Comparison of ENCODE assay signal across 12 mouse cellular contexts in the genomic region with DNA sequence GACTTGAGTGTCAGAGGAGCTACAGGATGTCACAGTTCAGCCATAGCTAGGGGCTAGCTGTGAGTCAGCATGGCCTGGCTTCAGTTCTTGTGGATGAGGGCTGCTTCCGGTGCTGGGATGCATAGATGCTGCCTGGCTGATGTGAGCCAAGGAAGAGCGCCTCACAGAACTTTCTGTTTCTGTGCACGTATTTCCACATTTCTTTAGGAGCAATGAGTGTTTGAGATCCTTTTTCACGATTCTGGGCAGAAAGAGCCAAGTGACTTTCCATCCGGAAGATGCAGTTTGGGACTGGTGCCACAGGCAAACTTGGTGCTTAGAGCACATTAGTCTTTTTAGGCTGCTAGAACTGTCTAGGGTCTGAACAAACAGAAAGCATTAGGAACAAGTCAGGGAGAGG.
DNase-seq lines count a peak whose midpoint lies in the region; ATAC-seq and TF ChIP-seq lines count a peak whose summit lies in the region.
"Had no signal": no experiment of that assay in that cellular context is flagged by ENCODE, and none has a peak within 500 bp of the region (broad histone marks: within the 10 kb centered on the region; RNA-seq: fewer than 3 reads in every experiment).

No protein-coding gene starts in this region.

- DNase-seq in heart, adult 8-10 months (ENCODE audit: low spot score): peak; percentile 39
- DNase-seq in heart, postnatal 25 days (ENCODE audit: low spot score): no peak
- DNase-seq in lung, embryonic 14.5 days: peak; percentile 55
- no peak for DNase-seq in lung, adult 18-20 months
- DNase-seq in lung, postnatal 36 days: peak; percentile 34
- DNase-seq in adrenal gland, adult 18-20 months (ENCODE audit: low spot score in 2 of 2): no peak
- DNase-seq in spleen, postnatal 14 days (ENCODE audit: low spot score in 2 of 2): no peak
- DNase-seq: right cerebral cortex, postnatal 25 days; thymus, postnatal 14 days had no signal

- 68% methylated on average over 5 of the region's 5 CpGs for WGBS in lung, embryonic 14.5 days
- 75% methylated on average over 5 of the region's 5 CpGs for WGBS in heart, embryonic 13.5 days

- TF ChIP-seq CTCF in lung, embryonic 14.5 days (IDR thresholded peaks at IDR 0.05; ENCODE audit: low read depth): no peak

- intact Hi-C loops in heart, postnatal 25 days (cut with DNase I): loop anchor here (2.0 kb wide), 1 partner anchor 38 kb away; no protein-coding TSS in a partner anchor

- H3K4me3 ChIP-seq in lung, embryonic 14.5 days (ENCODE audit: low read depth, low read length): no peak overlapping the region
- H3K4me3 ChIP-seq in heart, embryonic 13.5 days: no peak overlapping the region
- H3K4me3 ChIP-seq: embryonic facial prominence, embryonic 15.5 days had no signal

- H3K27ac ChIP-seq in lung, embryonic 14.5 days (ENCODE audit: low read depth): 0 out of 2 replicates have a peak overlapping the region, but pooled peaks have one; percentile 27
- H3K27ac ChIP-seq in heart, embryonic 13.5 days (replicated peaks): 0 out of 2 replicates have a peak overlapping the region, but pooled peaks have one; percentile 1
- H3K27ac ChIP-seq: embryonic facial prominence, embryonic 15.5 days; liver, embryonic 14.5 days had no signal

- ATAC-seq in lung, embryonic 14.5 days (ENCODE audit: insufficient read depth): peak; percentile 63; the same call in 1 of the 2 replicates
- ATAC-seq in heart, embryonic 13.5 days (ENCODE audit: extremely low read depth, insufficient number of reproducible peaks, low FRiP score, low TSS enrichment): no peak

- no peaks in the 10 kb centered on the region for H3K27me3 ChIP-seq in lung, embryonic 14.5 days (ENCODE audit: insufficient read depth, low read length)
- H3K27me3 ChIP-seq in heart, embryonic 13.5 days (replicated peaks): no peaks in the 10 kb centered on the region
- H3K27me3 ChIP-seq: embryonic facial prominence, embryonic 15.5 days had no signal

- H3K4me1 ChIP-seq in lung, embryonic 14.5 days (ENCODE audit: insufficient read depth): no peaks in the 10 kb centered on the region
- peaks cover 16% of the 10 kb centered on the region; the same call in 1 of the 2 replicates for H3K4me1 ChIP-seq in heart, embryonic 13.5 days

- H3K36me3 ChIP-seq in lung, embryonic 14.5 days (ENCODE audit: insufficient read depth): peaks cover 21% of the 10 kb centered on the region; the same call in 1 of the 2 replicates
- peaks cover 33% of the 10 kb centered on the region for H3K36me3 ChIP-seq in heart, embryonic 13.5 days

- H3K9ac ChIP-seq in lung, embryonic 14.5 days: no peak overlapping the region
- H3K9ac ChIP-seq in heart, embryonic 13.5 days: no peak overlapping the region
- H3K9ac ChIP-seq: embryonic facial prominence, embryonic 15.5 days; liver, embryonic 14.5 days had no signal

- H3K4me2 ChIP-seq in lung, embryonic 14.5 days: no peak overlapping the region
- H3K4me2 ChIP-seq in heart, embryonic 13.5 days: no peak overlapping the region
- H3K4me2 ChIP-seq: embryonic facial prominence, embryonic 15.5 days had no signal

- no peaks in the 10 kb centered on the region for H3K9me3 ChIP-seq in lung, embryonic 14.5 days (ENCODE audit: low read depth, low read length)
- no peaks in the 10 kb centered on the region for H3K9me3 ChIP-seq in heart, embryonic 13.5 days
- H3K9me3 ChIP-seq: embryonic facial prominence, embryonic 15.5 days had no signal

Comparison
In these comparisons a context has a peak if more than half of its experiments do, and no peak if none do; other contexts are left out.
1. DNase-seq: peak in heart, adult 8-10 months (single experiment), lung, embryonic 14.5 days (single experiment) and lung, postnatal 36 days (single experiment); none in heart, postnatal 25 days (single experiment), lung, adult 18-20 months (0 of 2), adrenal gland, adult 18-20 months (0 of 2) and spleen, postnatal 14 days (0 of 2).